Mouse (Mus musculus) hematopoietic stem cell, adult 5-6 weeks (primary cell): ENCODE data around the gene Krt1. TPM values are rescaled to one million over a fixed set of nuclear protein-coding genes. Genes with fewer than 3 reads are reported as not detected.

Source experiments
- ATAC-seq, 2 experiments: fragments of 125-278 bp in 1 of 2; replicated peaks in 1 of 2; 2 replicates each; pipeline ENCODE4 v1.8.0; 2016 to 2017; ENCODE audit warnings: inconsistent platforms in 2 of 2, mild to moderate bottlenecking in 2 of 2, moderate number of reproducible peaks in 2 of 2, low read depth in 1 of 2, moderate TSS enrichment in 1 of 2; ENCODE audit not compliant: low FRiP score in 2 of 2, poor library complexity in 2 of 2, severe bottlenecking in 2 of 2, insufficient read depth in 1 of 2, low TSS enrichment in 1 of 2
- total RNA-seq: library from RNA; stranded (forward); fragments of 172-1452, 232-1000 nt; gene quantifications from 2 replicates; pipeline ENCODE4 v1.2.3, GENCODE M21; 2017

The Krt1 gene
- total RNA-seq, 1 experiment from 2014 or later: not detected

DNA sequence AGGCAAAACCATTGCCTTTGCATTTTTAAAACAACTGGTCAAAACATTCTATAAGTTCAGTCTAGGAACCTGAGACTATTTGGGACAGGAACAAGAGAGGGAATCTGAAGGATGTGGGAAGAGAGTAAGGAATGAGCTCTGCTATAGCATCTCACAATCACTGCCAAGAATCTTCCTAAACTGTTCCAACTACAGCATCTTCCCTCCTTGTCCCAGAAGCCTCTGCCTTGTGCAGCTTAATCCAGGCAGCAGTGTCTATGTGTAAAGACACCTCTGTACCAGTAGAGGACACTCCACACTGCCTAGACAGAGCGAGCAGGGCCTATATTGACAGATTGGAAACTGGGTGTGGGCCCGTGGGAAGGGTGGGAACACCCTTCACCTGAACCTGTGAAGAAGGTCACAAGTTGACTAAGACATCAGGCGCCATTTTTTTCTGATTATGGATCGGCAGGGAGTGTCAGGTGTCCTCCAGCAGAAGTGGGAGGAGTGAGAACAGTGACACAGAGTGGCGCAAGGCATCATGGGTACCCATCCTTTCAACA lies 15.7 kb downstream of the Krt1 start:
- no peak for ATAC-seq

GRCm38 (mm10) chr15:101833131-101833530 lies 17.5 kb downstream of the Krt1 start:
- no peak for ATAC-seq

- ATAC-seq: no peak
Measured at GRCm38 (mm10) chr15:101829441-101829840, 21.2 kb downstream of the Krt1 start.

DNA sequence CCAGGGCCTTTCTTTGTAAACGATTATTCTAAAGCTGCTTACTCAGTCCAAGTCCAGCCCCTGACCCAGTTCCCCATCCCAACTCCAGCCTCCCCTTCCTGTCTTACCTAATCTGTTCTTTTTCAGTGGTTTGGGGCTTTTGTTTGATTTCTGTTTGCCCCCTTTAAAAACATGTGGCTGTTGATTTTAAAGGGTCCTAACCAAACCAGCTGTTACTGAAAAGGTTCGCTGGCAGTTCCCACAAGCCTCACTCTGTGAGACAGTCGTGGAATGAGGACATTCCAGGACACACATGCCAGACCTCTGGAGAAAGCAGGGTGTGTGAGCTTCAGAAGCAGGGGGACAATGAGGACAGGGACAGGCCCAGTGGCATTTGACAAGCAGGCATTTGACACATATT lies 28.8 kb downstream of the Krt1 start:
- no peak for ATAC-seq

GRCm38 (mm10) chr15:101817875-101818274 lies 32.7 kb downstream of the Krt1 start, which contains the start of gene Krt2:
Gene Krt2, minus strand, starts transcription at chr15:101818169.
- ATAC-seq: no peak

GRCm38 (mm10) chr15:101803052-101803822 lies 47.4 kb downstream of the Krt1 start:
- no peak for ATAC-seq

- ATAC-seq: no peak
Measured at GRCm38 (mm10) chr15:101802296-101802835, 48.2 kb downstream of the Krt1 start, which contains the start of gene Krt73. Gene Krt73, minus strand, starts transcription at chr15:101802346.

Other genes starting within 250 kb of the Krt1 start
- gene Gm5414, start 222.6 kb downstream of the Krt1 start, total RNA-seq: not detected in 2 replicates
- gene Gm5478, start 203.4 kb downstream of the Krt1 start, total RNA-seq: 0.10 TPM in 1 of 2 replicates, not detected in the other
- gene Krt6b, start 170.5 kb downstream of the Krt1 start, total RNA-seq: not detected in 2 replicates
- not detected in 2 replicates for gene Krt6a, start 156.5 kb downstream of the Krt1 start, total RNA-seq
- not detected in 2 replicates for gene Krt5, start 137.9 kb downstream of the Krt1 start, total RNA-seq
- not detected in 2 replicates for gene Krt71, start 107.7 kb downstream of the Krt1 start, total RNA-seq
- not detected in 2 replicates for gene Krt72, start 64.3 kb downstream of the Krt1 start, total RNA-seq
- not detected in 2 replicates for gene Krt73, start 48.4 kb downstream of the Krt1 start, total RNA-seq
- not detected in 2 replicates for gene Krt2, start 32.6 kb downstream of the Krt1 start, total RNA-seq
- gene Krt77, start 18.9 kb upstream of the Krt1 start, total RNA-seq: not detected in 2 replicates
- not detected in 2 replicates for gene Krt76, start 42.1 kb upstream of the Krt1 start, total RNA-seq
- not detected in 2 replicates for gene Krt4, start 73.9 kb upstream of the Krt1 start, total RNA-seq
- gene Krt79, start 89.5 kb upstream of the Krt1 start, total RNA-seq: not detected in 2 replicates
- not detected in 2 replicates for gene Krt78, start 103.5 kb upstream of the Krt1 start, total RNA-seq
- gene Krt8, start 153.7 kb upstream of the Krt1 start, total RNA-seq: 0.65 and 1.3 TPM in 2 replicates
- gene Krt18, start 177.4 kb upstream of the Krt1 start, total RNA-seq: 58.8 and 66.5 TPM in 2 replicates
- gene Eif4b, start 223.0 kb upstream of the Krt1 start, total RNA-seq: 451 and 486 TPM in 2 replicates
- 3.6 and 4.0 TPM in 2 replicates for gene Tns2, start 249.6 kb upstream of the Krt1 start, total RNA-seq